Mouse (Mus musculus): Measurements from ENCODE around the gene Lrp8.

- TF ChIP-seq ZC3H11A (IDR thresholded peaks at IDR 0.05; ENCODE audit: low read depth, low read length) = no peak
- TF ChIP-seq EP300 (IDR thresholded peaks at IDR 0.05; ENCODE audit: low read depth in 1 of 2, low read length in 2 of 2) = no peak
- no peak for TF ChIP-seq UBTF (IDR thresholded peaks at IDR 0.05; ENCODE audit: borderline replicate concordance, insufficient read depth, low read depth, low read length)
- TF ChIP-seq GATA1 (IDR thresholded peaks at IDR 0.05; ENCODE audit: low read depth, low read length) = no peak
- no peak for TF ChIP-seq CHD1 (IDR thresholded peaks at IDR 0.05; ENCODE audit: low read depth, low read length)
- no peak for TF ChIP-seq E2F4 (IDR thresholded peaks at IDR 0.05; ENCODE audit: borderline replicate concordance, low read depth, low read length)
- no peak for TF ChIP-seq CTCF (IDR thresholded peaks at IDR 0.05 in 2 of 3, conservative IDR thresholded peaks at IDR 0.05 in 1 of 3; ENCODE audit: control insufficient read depth in 1 of 3, insufficient read depth in 1 of 3, low read depth in 2 of 3, low read length in 3 of 3, poor library complexity in 1 of 3, severe bottlenecking in 1 of 3)
- TF ChIP-seq MAZ (IDR thresholded peaks at IDR 0.05; ENCODE audit: low read depth, low read length) = no peak
- TF ChIP-seq POLR2AphosphoS2 (IDR thresholded peaks at IDR 0.05; ENCODE audit: low read length) = no peak
- TF ChIP-seq NRF1 (IDR thresholded peaks at IDR 0.05; ENCODE audit: insufficient read depth, low read depth, low read length, poor library complexity, severe bottlenecking) = no peak
- no peak for TF ChIP-seq JUND (IDR thresholded peaks at IDR 0.05; ENCODE audit: low read depth, low read length)
- TF ChIP-seq ZMIZ1 (IDR thresholded peaks at IDR 0.05; ENCODE audit: low read depth, low read length) = no peak
- TF ChIP-seq SIN3A (IDR thresholded peaks at IDR 0.05; ENCODE audit: low read length) = no peak
- no peak for TF ChIP-seq MEF2A (IDR thresholded peaks at IDR 0.05; ENCODE audit: extremely low read depth, insufficient replicate concordance, low read depth, low read length, poor library complexity, severe bottlenecking)
Observed at GRCm38 (mm10) chr4:107843687-107844086, 41.6 kb downstream of the Lrp8 start.
